Mouse (Mus musculus): Measurements from ENCODE around the gene Zdhhc9.

Gene Zdhhc9

DNA sequence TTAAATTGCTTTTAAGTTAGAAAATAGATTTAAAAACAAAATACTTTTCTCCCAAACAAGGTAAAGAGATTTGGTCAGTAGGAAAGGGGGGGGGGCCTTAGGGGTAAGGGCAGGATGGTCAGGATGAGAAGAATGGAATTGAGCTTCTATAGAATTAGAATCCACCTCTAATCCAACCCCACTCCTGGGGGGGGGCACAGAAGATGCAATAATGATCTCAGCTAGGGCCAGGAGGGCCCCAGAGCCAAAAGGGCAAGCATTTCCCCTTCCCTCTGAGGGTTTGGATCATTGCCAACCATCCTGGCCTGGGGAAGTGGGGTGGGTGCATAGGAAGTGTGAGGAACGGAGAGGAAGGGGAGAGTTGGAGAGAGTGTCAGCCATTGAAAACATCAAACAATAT lies 38.3 kb downstream of the Zdhhc9 start:
- DNase-seq (ENCODE audit: low spot score): no peak

DNA sequence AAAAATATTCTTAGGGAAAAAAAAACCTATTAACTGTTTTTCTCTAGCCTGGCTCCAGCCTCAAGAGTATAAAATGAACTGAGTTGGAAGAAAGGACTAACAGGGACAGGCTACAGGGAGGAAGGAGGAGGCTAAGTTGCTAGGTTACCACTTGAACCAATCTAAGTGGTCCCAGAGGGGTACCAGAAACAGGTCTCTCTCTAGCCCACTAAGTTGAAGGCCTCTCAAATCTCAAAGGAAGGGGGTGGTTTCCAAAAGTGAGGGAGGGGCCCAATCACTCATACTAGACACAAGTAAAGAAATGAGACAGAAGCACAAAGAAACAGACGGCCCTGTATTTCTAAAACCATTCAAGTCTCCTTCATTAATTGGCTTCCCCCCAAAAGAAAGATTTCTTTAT lies 38.8 kb downstream of the Zdhhc9 start:
- no peak for DNase-seq (ENCODE audit: low spot score)

DNA sequence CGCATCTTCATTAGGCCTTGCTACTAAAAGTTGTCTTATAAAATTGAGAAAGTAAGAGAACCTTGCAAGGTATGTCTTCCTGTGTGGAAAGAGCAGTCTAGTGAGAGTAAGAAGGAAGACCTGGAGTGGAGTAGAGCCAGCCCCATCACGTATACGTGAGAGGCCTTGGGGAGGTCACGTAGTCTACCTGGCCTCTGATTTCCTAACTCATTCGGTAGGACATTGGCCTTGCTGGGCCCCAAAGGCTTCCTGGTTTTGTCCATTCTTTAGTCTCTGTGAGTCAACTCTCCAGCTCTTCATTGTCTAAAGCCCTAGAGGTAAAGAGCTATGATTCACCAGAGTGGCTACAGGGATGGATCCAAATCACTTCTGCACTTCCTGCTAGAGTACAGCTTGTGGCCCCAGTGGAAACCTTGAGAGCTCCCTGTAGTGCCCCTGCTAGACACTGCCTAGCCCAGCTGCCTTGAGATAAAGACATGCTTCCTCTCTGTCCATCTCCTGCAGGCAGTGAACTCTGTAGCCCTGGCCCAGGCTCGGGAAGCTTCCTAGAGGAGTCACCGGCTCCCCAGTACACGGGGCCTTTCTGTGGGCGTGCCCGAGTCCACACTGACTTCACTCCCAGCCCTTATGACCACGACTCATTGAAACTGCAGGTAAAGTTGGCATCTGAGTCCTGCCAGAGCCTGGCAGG lies 50.3 kb downstream of the Zdhhc9 start:
- DNase-seq (ENCODE audit: low spot score): no peak

DNA sequence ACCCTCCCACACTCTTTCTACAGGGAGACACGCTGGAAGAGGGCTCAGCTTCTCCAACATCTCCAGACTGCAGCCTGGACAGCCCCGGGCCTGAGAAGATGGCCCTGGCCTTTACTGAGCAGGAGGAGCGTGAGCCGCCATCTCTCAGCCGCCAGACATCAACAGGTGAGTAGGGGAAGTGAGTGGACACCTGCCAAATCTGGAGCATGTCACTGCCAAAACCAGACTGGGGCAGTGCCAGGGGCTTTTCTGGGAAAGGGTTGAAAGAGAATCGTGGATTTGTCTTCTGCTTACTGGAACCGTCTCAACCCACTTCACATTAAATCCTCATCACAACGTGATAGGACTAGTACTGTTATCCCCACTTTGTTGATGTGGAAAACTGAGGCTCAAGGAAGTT lies 51.3 kb downstream of the Zdhhc9 start:
- no peak for DNase-seq (ENCODE audit: low spot score)

DNA sequence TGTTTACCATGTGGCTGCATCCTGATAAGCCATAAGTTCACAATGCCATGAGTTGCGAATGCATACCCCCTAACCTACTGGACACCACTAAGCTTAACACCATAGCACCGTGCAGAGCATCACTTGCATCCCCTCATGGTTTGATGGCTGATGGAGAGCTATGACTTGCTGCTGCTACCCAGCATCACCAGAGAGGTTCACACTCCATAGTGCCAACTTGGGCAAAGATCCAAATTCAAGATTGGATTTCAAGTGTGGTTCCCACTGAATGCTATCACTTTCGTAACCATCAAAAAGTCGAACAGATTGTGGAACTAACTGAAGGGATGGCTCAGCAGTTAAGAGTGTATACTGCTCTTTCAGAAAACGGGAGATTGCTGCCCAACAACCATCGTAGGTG lies 53.2 kb downstream of the Zdhhc9 start:
- DNase-seq (ENCODE audit: low spot score): no peak

DNA sequence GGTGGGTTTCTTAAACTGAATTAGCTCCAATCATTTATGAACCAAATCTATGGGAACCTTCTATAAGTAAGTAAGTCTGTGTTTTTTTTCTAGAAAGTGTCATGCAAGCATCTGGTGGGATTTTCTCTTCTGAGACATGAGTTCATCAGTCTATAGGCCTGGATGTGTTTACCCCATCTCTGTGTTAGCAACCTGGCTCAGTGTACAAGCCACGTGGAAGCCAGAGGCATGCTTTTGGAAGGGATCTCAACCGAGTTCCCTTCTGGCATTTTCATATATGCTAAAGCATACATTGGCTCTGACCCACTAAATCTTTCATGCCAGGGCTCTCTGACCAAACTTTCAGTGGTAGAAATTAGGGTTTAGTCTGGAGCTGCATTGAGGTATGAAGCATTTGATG lies 54.7 kb downstream of the Zdhhc9 start:
- no peak for DNase-seq (ENCODE audit: low spot score)

DNA sequence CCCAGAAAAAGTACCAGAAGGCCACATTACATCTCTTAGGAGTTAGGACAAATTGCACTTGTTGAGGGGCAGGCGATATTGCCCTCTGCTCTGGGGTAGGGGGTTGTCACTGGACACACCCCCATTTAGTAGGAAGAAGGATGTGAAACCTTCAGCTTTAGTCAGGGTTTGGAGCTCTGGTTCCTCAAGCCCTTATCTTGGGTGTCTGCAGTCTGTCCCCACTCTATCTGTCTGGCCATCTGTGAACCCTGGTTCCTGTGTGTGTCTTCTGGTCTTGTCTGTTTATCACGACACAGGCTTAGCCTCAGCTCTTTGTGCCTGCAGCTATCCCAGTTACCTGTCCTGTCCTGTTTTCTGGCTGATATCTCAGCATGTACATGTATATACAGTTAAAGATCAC lies 55.3 kb downstream of the Zdhhc9 start:
- DNase-seq (ENCODE audit: low spot score): no peak

DNA sequence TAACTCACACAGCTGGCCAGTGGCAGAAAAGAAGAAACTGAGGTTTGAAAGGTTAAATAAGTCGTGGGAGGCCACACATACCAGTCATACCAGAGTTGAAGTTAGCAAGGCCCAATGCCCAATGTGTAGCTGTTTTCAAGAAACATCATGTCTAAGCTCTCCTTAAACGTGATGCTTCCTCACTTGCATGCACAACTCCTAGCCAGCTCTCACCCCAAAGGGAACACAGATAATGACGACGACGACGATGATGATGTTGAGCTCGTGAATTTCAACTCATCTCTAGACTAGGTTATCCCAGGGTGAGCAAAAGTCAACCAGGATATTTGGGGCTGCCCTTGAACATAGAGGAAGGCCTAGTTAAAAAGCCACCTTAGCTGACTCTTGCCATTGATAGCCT lies 56.6 kb downstream of the Zdhhc9 start:
- no peak for DNase-seq (ENCODE audit: low spot score)

DNA sequence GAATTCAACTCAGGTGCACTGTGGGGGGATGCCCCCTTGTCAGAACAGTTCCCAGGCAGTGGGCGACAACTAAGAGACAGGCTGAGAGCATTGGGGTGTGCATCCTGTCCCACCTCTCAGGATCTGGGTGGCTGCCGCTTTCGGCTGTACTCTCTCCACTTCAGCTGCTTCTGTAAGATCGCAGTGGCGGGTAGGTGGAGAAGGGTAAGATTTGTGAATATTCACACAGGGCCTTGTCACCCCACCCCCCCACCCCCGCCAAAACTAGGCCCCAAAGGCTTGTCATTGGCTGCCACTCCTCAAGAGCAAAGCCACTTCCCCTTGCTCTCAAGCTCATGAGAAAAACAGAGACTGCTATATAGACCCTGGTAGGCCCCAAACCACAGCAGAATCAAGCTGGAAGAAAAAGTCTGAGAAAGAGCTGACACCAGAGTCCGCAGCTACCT lies 60.9 kb downstream of the Zdhhc9 start:
- no peak for DNase-seq (ENCODE audit: low spot score)

DNA sequence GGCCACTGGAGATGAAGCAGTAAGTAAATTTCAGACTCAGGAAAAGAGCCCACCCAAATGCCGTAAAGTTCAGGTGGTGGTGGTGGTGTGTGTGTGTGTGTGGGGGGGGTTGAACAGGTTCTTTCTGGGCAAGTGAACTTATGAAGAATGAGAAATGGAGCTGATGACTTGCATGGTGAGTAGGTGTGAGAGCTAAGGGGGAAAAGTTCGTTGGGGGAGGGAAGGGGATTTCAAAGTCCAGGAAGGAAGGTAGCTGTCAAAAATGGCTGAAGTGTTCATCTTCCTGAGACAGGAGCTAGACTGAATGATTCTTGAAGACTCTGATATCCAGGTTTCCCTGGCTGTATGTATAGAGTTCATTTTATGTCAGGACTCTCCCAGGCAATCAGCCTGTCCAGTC lies 61.5 kb downstream of the Zdhhc9 start:
- no peak for DNase-seq (ENCODE audit: low spot score)

DNA sequence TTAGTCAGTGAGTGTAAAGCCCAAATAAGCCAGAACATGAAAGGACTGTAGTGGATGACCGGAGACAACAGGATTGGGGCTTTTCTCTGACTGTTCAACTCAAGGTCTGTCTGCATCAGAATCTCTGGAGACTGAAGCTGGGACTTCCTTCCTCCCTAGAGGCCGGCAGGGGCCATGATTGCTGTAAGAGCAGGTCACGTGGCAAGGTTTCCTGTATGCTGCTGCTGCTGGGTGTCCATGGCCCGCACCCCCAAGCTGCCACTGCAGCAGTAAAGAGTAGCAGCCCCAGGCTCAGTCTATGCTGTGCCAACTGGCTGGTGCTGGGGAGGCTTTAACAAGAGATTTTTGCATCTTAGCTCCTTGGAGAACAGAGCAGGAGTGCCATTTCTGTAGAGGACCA lies 62.4 kb downstream of the Zdhhc9 start, which contains the start of gene Sash3:
TSS of gene Sash3 (plus strand) at position 175 of the 400 bp plus-strand sequence.
- DNase-seq (ENCODE audit: low spot score): no peak

DNA sequence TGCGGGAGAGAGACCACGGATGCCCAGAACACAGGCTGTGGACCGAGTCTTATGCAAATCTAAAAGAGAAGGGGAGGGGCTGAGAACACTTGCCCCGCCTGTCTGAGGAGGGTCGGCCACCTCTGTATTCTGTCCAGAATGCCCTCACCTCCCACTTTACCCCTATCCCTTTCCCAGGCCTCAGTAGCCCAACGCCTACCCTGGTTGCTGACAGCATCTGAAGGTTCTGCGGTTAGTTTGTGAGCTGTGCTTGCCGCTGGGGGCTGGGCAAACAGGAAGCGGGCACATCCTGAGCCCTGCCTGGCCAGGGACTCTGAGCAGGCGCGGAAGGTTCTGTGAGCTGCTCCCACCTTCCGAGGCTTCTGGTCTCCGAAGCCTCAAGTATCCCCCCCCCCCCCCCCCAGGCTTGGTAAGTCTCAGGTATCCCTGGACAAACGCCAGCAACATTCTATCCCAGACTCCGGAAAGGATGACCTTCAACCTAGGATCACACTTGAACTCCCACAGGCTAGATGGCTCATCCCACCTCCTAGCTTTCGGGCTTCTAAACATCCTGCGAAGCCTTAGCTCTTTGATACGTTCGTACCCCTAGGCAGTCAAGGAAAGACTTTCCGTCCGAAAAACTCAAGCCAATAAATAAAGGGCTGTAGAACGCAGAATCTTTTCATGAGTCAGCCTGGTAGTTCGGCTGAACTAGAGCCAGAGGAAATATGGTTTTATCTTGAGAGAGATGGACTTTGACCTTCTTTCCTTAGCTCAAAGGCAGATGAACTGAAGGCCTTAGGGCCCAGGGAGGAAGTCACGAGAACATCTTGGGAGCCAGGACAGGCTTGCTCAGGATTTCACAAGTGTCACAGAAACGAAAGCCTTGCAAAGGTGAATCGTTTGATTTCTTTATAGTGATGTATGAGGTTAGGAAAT lies 65.0 kb downstream of the Zdhhc9 start:
- DNase-seq (ENCODE audit: low spot score): no peak

DNA sequence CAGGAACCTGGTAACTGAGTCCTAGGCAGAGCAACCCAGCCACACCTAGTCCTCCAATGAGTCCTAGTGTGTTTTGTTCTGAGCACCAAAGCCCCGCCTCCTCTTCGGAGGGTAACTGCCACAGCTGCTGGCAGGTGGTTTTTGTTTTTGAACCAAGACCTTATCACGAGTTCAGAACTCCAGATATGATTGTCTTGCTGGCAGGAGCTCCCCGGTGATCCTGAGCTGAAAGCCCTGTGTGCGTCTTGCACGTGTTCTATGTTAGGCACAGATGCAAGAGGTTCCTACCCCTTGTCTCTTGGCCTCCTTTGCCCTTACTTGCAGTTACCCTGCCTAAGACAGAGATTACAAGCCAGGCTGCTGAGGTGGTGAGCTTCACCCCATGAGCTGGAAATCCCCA lies 67.2 kb downstream of the Zdhhc9 start:
- DNase-seq (ENCODE audit: low spot score): no peak

DNA sequence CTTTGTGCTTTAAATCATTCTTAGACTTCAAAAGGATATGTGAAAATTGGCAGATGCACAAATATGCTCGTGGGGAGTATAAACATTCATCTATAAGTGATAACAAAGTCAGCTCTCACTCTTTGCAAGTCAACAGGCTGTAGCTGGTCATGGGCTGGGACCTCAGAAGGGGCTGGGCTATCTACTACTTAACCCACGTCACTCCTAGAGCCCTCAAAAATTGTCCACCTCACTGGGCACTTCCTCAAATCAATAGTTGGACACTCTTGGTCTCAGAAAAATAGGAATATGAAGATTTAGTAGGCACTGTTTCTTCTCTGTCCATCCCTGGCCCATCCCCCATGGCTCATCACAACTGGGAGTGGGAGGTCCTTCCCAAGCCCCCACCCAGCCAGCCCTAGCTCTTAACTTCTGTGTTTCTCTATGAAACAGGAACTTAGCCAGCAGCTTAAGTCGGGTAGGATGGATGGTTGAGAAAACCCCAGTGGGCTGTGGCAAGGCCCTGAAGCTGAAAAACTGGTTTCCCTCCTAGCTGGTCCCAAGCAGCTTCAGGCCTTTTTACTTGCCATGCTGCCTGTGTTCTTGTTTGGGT lies 68.3 kb downstream of the Zdhhc9 start:
- no peak for DNase-seq (ENCODE audit: low spot score)

DNA sequence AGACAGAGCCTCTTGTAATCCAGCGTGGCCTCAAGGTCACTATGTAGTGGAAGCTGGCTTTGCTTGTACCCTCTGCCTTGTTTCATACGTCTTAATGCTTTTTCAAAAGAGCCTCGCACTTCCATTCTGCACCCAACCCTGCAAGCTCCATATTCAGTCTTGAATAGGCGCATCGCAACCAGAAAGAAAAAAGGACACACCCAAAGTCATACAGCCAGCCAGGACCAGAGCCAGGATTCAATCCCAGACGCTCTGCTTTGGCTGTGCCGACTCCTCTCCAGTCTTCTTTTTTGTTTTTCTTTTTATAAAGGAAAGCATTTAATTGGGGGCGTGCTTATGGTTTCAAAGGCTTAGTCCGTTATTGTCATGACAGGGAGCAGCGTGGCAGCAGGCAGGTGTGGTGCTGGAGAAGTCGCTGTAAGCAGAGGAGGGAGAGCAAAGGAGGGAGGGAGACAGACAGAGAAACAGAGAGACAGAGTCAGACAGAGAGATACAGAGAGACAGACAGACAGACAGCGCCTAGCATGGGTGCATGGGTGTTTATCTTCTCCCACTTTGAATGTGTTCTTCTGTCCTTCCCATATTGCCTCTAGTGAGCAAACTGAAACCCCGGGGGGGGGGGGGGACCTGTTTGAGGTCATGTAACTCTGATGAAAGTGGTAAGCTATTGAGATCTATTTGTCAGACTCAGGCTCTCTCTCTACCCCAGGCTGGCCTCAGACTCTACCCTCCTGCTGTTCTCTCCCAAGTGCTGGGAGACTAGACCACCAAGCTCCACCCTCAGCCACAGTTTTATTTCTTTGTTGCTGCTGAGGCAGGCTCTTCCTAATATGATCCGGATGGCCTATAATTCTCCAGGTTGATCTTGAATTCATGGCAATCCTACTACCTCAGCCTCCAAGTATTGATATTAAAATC lies 69.1 kb downstream of the Zdhhc9 start:
- no peak for DNase-seq (ENCODE audit: low spot score)

DNA sequence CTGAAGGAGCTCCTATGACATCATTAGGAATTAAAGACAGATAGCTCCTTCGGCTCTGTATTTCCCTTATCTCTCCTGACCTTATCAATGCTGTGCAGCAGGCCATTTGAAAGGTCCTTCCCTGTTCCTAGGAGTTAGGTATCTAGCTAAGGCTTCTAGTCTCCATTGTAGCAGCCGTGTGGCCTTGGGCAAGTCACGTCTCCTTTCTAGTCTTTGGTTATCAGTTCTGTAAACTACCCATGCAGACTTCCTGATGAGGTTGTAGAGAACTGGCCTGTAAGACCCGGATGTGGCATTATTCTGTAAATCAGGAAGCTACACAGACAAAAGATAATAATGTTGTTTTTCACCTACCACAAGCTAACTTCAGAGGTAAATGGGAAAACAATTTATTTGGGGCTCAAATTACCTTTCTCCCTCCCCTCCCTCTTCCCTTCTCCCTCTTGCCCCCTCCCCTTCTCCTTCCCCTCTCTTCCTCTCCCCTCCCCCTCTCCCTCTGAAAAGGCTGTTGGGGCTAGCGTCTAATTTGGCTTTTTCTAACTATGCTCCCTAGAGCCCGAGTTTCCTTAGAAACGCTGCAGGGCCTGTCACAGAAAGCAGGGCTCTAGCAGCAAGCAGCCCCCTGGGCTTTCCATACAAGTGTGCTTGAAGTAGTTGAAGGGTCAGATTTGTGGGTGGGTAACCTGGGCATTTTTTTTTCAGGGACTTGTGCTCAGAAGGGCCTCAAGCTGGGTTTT lies 70.0 kb downstream of the Zdhhc9 start:
- no peak for DNase-seq (ENCODE audit: low spot score)

DNA sequence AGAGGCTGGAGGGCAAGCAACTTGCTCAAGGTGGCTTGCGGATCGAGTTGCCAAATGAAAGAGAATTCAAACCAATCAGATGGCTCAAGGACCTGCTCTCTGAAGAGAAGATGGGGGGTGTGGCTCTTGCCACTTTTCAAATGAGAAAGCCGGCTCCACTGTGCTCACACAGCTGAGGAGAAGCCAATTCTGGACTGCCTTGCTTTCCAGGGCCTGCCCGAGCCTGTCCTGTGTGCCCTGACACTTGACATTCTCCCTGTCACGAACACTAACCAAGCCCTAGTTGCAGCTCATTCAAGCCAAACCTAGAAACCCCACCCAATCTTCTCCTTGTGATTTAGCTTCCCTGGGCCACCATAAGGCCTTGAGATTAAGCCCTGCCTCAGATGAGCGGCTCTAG lies 70.7 kb downstream of the Zdhhc9 start:
- no peak for DNase-seq (ENCODE audit: low spot score)

DNA sequence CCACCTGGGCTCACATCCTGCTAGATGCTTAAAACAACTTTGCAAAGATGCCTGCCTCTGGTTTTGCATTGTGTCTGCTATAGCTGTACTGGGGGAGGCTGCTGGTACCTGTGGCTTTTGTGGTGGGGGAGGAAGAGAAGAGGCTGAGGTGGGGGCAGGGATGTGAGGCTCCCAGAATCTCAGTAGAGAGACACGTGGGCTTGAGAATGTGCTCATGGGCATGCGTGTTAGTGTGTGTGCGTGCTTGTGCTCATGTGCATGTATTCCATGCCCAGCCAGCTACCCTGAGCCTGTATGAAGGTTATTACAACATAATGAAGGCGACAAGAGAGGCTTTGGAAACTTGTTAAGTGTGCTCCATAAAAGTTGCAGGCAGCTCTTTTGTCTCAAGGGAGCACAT lies 71.7 kb downstream of the Zdhhc9 start:
- no peak for DNase-seq (ENCODE audit: low spot score)

DNA sequence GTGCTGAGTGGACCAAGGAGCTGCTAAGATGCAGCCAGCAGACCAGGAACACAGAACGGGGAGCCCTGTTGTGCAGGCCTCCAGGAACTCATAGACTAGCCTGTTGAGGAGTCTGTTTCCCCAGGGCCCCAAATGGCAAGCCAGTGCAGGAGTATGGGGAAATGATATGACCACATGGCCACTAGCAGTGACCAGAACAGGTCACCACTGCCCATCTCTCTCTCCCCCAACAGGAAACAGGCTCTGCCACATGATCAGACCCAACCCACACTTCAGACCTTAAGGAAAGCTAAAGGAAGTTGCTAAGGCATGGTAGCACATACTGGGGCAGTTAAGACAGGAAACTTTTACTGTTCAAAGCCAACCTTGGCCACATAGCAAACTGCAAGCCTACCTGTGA lies 79.5 kb downstream of the Zdhhc9 start:
- no peak for DNase-seq (ENCODE audit: low spot score)

DNA sequence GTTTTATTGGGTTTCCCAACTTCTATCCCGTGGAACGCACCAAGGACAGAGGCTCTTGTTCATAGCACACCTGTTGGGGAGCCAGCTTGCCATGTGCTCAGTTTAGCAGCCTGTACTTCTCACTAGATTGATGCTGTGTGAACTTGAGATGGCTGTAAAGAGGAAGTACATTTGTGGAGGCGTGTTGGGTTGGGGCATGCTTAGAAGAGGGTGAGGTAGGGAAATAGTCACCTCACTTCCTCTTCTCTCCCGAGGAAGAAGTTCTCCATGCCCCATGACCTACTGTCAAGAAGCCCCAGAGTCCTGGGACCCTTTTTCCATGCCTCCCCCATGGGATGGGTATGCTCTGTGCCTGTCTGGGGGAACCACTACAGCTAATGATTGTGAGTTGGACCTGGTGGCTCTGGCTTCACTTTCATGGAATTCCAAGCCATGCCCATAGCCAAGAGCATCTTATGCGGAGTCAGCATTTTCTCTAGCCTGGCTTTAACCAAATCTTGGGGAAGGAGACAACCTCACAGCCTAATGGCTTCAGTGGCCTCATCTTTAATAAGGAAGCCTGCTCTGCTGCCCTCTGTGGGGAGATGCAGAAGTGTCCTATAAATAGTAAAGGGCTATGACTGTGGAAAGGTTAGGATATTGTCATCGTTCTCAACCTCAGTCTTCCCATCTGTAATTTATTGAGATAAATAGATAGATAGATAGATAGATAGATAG lies 81.0 kb downstream of the Zdhhc9 start:
- no peak for DNase-seq (ENCODE audit: low spot score)
